Mouse (Mus musculus): Measurements from ENCODE around the gene Mid1. TPM values are rescaled to one million over a fixed set of nuclear protein-coding genes. Genes with fewer than 3 reads are reported as not detected.
"Not testable (repeated sequence)": the region's sequence is repeated elsewhere in the genome, so short reads cannot be mapped to it uniquely, and the experiment has no call there.

Gene Mid1
- polyA plus RNA-seq, 1 experiment from 2014 or later = 1.1 TPM

GRCm38 (mm10) chrX:169973806-169974205 lies 288.8 kb downstream of the Mid1 start:
- H3K9ac ChIP-seq; H3K27ac ChIP-seq; H3K27me3 ChIP-seq; H3K4me1 ChIP-seq (replicated peaks); DNase-seq; H3K4me2 ChIP-seq; H3K4me3 ChIP-seq (replicated peaks); ATAC-seq (ENCODE audit: low read depth): not testable (repeated sequence)
- peaks cover 24% of the 10 kb centered on the region for H3K9me3 ChIP-seq (replicated peaks)
- WGBS (ENCODE audit: insufficient replicate concordance) = 51% methylated on average over 3 of the region's 3 CpGs
- peaks cover 39% of the 10 kb centered on the region for H3K36me3 ChIP-seq

- not testable (repeated sequence) for H3K9ac ChIP-seq; ATAC-seq (ENCODE audit: low read depth); DNase-seq; H3K4me3 ChIP-seq (replicated peaks); H3K4me1 ChIP-seq (replicated peaks); H3K27ac ChIP-seq; H3K4me2 ChIP-seq; H3K27me3 ChIP-seq
- peaks cover 30% of the 10 kb centered on the region for H3K9me3 ChIP-seq (replicated peaks)
- 57% methylated on average over 4 of the region's 4 CpGs for WGBS (ENCODE audit: insufficient replicate concordance)
- peaks cover 42% of the 10 kb centered on the region for H3K36me3 ChIP-seq
These were observed 289.5 kb downstream of the Mid1 start for GRCm38 (mm10) chrX:169974456-169974855.

DNA sequence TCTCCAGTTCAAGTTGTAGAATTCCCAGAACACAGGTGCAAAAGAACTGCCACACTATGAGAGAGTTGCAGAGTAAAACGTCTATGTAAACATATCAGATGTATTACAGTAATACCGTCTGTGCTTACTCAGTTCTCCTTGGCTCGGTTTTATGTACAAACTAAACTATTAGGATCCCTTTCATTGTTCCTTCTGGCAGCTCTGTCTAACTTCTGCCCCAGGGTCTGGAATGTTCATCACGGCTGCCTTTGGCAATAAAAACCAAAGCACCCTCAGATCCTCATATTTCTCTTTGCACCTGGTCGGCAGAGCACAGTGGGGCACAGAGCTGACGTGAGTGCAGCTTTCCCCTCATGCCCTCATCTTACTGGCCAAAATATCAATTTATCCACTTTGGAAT lies 290.0 kb downstream of the Mid1 start:
- H3K9me3 ChIP-seq (replicated peaks) = peaks cover 35% of the 10 kb centered on the region
- not testable (repeated sequence) for DNase-seq; H3K4me2 ChIP-seq; H3K9ac ChIP-seq; H3K27ac ChIP-seq; H3K4me1 ChIP-seq (replicated peaks); H3K27me3 ChIP-seq; ATAC-seq (ENCODE audit: low read depth); H3K4me3 ChIP-seq (replicated peaks)
- H3K36me3 ChIP-seq = peaks cover 43% of the 10 kb centered on the region
- WGBS (ENCODE audit: insufficient replicate concordance) = 68% methylated on average over 6 of the region's 6 CpGs

- peaks cover 38% of the 10 kb centered on the region for H3K9me3 ChIP-seq (replicated peaks)
- 53% methylated on average over 3 of the region's 3 CpGs for WGBS (ENCODE audit: insufficient replicate concordance)
- H3K4me3 ChIP-seq (replicated peaks); DNase-seq; H3K27me3 ChIP-seq; H3K4me1 ChIP-seq (replicated peaks); H3K4me2 ChIP-seq; H3K27ac ChIP-seq; H3K9ac ChIP-seq; ATAC-seq (ENCODE audit: low read depth): not testable (repeated sequence)
- H3K36me3 ChIP-seq = peaks cover 46% of the 10 kb centered on the region
These were observed 290.7 kb downstream of the Mid1 start for GRCm38 (mm10) chrX:169975681-169976131.

GRCm38 (mm10) chrX:169976340-169976739 lies 291.3 kb downstream of the Mid1 start:
- Histone ChIP-seq H3K36me3 (peaks cover 51% of the 10 kb centered on the region), H3K9me3 (replicated peaks) (peaks cover 43% of the 10 kb centered on the region)
- H3K9ac ChIP-seq; H3K27ac ChIP-seq; H3K4me1 ChIP-seq (replicated peaks); H3K4me2 ChIP-seq; DNase-seq; H3K4me3 ChIP-seq (replicated peaks); H3K27me3 ChIP-seq; ATAC-seq (ENCODE audit: low read depth): not testable (repeated sequence)
- whole genome bisulfite sequencing (ENCODE audit: insufficient replicate concordance) = 48% methylated on average over 5 of the region's 5 CpGs

GRCm38 (mm10) chrX:169977856-169978435 lies 292.9 kb downstream of the Mid1 start:
- 74% methylated on average over 7 of the region's 7 CpGs for WGBS (ENCODE audit: insufficient replicate concordance)
- not testable (repeated sequence) for H3K9ac ChIP-seq; ATAC-seq (ENCODE audit: low read depth); H3K4me3 ChIP-seq (replicated peaks); H3K27ac ChIP-seq; H3K27me3 ChIP-seq; H3K4me2 ChIP-seq; DNase-seq; H3K4me1 ChIP-seq (replicated peaks)
- Histone ChIP-seq H3K36me3 (peaks cover 59% of the 10 kb centered on the region), H3K9me3 (replicated peaks) (peaks cover 45% of the 10 kb centered on the region)

- H3K27ac ChIP-seq; H3K4me1 ChIP-seq (replicated peaks); H3K4me2 ChIP-seq; DNase-seq; H3K27me3 ChIP-seq; H3K4me3 ChIP-seq (replicated peaks); ATAC-seq (ENCODE audit: low read depth); H3K9ac ChIP-seq: not testable (repeated sequence)
- 59% methylated on average over 29 of the region's 29 CpGs for WGBS (ENCODE audit: insufficient replicate concordance)
- Histone ChIP-seq H3K9me3 (replicated peaks) (peaks cover 53% of the 10 kb centered on the region), H3K36me3 (peaks cover 67% of the 10 kb centered on the region)
These were observed 293.7 kb downstream of the Mid1 start for GRCm38 (mm10) chrX:169978436-169979381.

DNA sequence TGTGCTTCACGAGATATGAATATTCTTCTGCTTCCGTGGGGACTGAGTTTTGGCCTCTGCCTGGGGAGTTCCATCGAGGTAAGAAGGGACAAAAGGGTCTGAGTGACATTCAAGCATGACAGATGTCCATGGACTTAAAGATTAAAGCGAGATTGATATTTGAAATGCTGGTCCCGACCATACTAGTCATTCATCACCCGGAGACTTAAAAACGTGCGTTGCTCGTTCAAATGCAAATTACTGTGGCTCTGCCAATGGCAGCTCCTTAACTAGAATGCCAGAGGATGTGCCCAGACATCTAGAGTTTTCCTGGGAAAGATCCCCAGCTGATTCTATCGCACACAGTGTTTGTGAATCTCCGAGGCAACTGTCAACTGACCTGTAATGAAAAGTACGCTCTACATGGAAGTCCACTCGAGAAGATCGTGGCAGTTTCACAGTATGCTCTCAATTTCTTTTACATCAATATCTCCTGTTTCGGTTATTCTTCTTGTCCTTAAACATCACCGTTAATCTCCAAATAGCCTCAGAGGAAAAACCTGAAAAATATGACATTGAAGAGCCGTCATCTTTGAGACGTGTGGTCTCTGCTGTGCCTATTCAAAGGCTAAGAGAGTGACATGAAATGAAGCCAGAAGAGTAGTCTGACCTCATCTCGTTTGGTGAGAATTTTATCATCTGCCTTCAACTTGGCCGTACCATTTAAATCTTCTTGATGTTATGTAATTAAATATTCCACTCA lies 294.6 kb downstream of the Mid1 start:
- H3K4me1 ChIP-seq (replicated peaks); DNase-seq; H3K27ac ChIP-seq; H3K27me3 ChIP-seq; H3K9ac ChIP-seq; ATAC-seq (ENCODE audit: low read depth); H3K4me2 ChIP-seq; H3K4me3 ChIP-seq (replicated peaks): not testable (repeated sequence)
- Histone ChIP-seq H3K9me3 (replicated peaks) (peaks cover 59% of the 10 kb centered on the region), H3K36me3 (peaks cover 75% of the 10 kb centered on the region)
- 75% methylated on average over 20 of the region's 20 CpGs for WGBS (ENCODE audit: insufficient replicate concordance)

- H3K9ac ChIP-seq; H3K27me3 ChIP-seq; H3K4me2 ChIP-seq; H3K27ac ChIP-seq; ATAC-seq (ENCODE audit: low read depth); DNase-seq; H3K4me3 ChIP-seq (replicated peaks); H3K4me1 ChIP-seq (replicated peaks): not testable (repeated sequence)
- 70% methylated on average over 6 of the region's 6 CpGs for WGBS (ENCODE audit: insufficient replicate concordance)
- H3K9me3 ChIP-seq (replicated peaks) = peaks cover 64% of the 10 kb centered on the region
- peaks cover 75% of the 10 kb centered on the region for H3K36me3 ChIP-seq
These were observed 295.2 kb downstream of the Mid1 start for GRCm38 (mm10) chrX:169980203-169980556.

DNA sequence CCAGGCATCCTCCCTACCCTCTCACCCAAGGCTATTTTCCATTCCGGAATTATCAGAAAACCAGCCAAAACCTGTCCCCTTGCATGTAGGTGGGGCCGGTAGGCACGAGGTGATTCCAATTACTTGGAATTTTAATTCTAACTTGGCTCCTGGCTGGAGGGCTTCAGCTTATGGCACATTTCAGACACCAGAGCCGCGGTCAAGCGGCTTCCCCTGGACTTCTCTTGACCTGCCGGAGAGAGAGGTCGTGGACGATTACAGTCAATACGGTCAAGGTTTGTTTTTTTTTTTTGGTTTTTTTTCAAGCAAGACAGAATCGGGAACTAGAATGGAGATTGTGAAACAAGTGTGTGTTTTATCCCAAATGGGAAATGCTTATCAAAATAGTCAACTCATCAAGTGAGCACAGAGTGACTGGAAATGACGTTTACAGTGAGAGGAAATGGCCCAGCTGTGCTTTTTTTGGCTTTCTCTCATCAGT lies 295.9 kb downstream of the Mid1 start:
- ATAC-seq (ENCODE audit: low read depth) (peak; percentile 12; the same call in 1 of the 2 replicates), DNase-seq (no peak)
- Histone ChIP-seq H3K9me3 (replicated peaks) (peaks cover 69% of the 10 kb centered on the region), H3K4me3 (replicated peaks) (no peak overlapping the region), H3K9ac (no peak overlapping the region), H3K27me3 (no peaks in the 10 kb centered on the region), H3K36me3 (peaks cover 79% of the 10 kb centered on the region), H3K4me2 (no peak overlapping the region), H3K4me1 (replicated peaks) (0 out of 2 replicates have a peak, but pooled peaks cover 3% of the 10 kb centered on the region), H3K27ac (no peak overlapping the region)
- 72% methylated on average over 12 of the region's 12 CpGs for WGBS (ENCODE audit: insufficient replicate concordance)

GRCm38 (mm10) chrX:169981761-169982181 lies 296.8 kb downstream of the Mid1 start:
- not testable (repeated sequence) for DNase-seq; H3K4me1 ChIP-seq (replicated peaks); H3K27ac ChIP-seq; H3K4me2 ChIP-seq; H3K9ac ChIP-seq; H3K4me3 ChIP-seq (replicated peaks); H3K27me3 ChIP-seq
- ATAC-seq (ENCODE audit: low read depth) = 0 out of 2 replicates have a peak, but pooled peaks have one; percentile 8
- WGBS (ENCODE audit: insufficient replicate concordance) = 71% methylated on average over 19 of the region's 19 CpGs
- Histone ChIP-seq H3K9me3 (replicated peaks) (peaks cover 75% of the 10 kb centered on the region), H3K36me3 (peaks cover 85% of the 10 kb centered on the region)
